Mouse (Mus musculus): ENCODE results near the gene Anxa11.
"Not testable (repeated sequence)": the region's sequence is repeated elsewhere in the genome, so short reads cannot be mapped to it uniquely, and the experiment has no call there.

The Anxa11 gene

DNA sequence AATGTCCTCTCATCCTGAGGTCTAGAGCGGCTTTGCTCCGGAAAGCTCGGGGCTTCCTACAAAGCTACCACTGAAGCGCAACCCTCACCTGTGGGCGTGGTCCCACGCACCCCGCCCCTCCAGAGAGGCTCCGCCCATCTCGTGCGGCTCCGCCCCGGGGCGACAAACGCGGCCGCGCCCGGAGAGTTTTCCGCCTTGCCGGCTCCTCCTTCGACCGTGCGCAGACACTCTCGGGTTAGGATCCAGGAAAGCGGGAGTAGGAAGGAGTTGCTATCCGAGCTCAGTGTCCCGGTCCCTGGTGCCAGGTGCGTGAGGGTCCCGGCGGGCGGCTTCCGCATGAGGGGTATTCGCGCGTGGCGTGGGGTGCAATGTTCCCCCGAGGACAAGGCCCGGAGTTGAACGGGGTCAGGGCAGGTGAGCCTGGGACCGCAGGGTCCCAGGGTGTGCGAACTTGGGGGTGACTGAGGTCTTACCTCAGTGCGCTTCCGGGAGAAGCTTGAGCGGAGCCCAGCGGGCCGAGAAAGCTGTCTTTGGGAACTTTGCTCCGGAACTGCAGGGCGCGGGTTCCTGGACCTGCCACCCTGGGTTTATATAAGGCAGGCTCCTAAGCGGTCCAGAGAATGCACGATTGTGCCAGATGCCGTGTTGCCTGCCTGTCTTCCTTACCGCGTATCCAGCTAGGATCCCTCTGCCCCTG lies at the start of gene Anxa11:
Gene Anxa11 (plus strand): TSS at position 166 of the 697 bp plus-strand sequence.
- peak; percentile 85 for DNase-seq (ENCODE audit: low spot score)

DNA sequence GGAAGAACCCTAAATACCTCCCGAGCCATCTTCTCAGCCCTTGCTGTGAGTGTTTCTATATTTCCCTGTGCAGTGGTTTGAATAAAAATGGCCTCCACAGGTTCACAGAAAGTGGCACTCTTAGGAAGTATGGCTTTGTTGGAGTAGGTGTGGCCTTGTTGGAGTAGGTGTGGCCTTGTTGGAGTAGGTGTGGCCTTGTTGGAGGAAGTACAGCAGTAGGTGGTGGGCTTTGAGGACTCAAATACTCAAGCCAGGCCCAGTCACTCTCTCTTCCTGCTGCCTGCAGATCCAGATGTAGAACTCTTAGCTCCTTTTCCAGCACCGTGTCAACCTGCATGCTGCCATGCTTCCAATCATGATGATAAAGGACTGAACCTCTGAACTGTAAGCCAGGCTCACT lies 47.6 kb upstream of the Anxa11 start:
- no peak for DNase-seq (ENCODE audit: low spot score)

DNA sequence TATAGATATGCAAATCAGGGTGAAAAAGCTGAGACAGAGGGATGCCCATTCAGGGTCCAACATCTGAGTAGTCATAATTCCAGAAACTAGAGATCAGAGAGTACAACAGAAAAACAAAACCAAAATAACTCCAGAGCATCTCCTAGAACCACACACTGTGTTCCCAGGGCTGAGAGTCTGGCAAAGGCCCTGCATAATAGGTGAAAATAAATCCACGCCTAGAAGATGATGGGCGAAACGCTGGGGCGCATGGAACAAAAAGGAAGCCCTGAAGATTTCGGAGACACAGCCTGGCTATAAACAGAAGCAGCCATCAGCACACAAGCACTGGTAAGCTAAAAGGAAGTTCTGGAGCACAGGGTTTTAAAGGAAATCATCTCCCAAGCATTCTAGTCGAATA lies 46.9 kb upstream of the Anxa11 start:
- no peak for DNase-seq (ENCODE audit: low spot score)

DNA sequence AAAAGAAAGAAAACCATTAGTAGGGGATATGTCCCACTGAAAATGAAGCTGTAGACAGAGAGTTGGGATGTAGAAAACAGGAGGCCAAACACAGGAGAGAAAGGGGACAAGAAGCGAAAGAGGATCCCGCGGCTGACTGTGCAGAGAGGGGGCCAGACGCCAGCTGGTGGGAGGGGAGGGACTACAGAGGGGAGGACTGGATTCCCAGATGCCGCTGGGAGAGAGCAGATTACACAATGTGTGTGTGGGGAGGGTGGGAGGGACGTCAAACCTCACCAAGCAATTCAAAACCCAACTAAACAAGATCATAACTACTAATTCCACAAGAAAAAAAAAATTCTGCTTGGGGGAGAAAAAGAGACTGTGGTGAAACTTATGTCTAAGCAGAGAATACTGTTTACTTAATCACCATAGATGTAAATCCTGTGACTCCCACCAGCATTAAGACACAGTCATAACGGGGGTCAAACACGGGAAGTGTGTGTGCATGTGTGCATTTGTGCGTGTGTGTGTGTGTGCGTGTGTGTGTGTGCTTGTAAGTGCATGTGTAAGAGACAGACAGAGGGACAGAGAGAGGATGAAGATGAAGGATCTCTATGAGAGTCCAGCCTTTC lies 46.3 kb upstream of the Anxa11 start:
- DNase-seq (ENCODE audit: low spot score): peak; percentile 72

DNA sequence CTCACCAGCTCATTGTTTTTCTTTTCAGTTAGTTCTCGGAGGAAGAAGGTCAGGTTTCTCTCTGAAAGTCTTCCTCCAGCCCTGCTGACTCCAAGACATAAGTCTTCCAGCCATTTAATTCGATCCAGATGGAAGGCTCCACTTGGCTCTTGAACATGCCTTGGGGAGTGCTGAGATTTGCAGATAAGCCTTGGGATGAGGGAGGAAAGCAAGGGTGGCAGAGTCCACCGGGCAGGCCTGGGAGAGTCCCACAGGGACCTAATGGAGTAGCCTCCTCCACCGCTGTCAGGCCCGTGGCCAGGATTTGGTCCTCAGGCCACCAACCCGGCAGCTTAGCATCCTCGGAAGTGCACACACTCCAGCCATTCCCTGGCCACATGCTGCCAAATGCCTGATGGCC lies 45.3 kb upstream of the Anxa11 start:
- DNase-seq (ENCODE audit: low spot score): peak; percentile 74

DNA sequence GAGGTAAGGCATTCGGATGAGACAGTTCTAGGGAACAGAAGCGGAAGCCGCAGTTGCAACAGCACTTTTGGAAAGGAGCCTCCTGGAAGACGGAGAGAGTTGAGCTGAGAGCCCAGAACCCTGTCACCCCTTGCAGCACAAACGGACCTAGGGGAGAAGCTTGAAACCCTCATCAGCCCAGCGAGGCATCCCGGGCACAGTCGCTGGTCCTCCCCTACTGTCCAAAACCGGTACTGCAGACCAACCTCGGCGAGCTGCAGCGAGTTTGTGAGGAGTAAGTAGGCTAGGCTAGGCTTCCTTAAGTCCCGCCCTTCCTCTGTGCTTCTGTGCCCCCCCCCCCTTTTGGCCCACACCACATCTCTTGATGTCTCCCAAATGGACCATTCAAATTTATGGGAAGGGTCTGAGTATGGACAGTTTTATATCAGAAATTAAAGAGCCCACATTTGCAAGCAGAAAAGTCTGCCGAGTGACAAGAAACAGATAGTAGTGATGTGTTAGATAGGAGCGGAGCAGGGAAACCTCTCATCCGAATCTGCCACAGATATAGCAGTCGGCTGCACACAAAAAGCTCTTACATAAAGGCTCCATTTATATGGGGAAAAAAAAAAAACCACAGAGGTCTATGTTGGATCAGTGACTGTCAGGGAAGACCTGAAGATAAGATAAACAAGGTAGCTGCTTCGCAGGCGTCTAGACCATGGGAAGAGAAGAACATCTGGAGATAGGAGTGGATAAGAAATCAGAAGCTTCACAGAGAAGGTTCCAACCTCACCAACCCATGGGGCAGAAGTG lies 41.6 kb upstream of the Anxa11 start:
- DNase-seq (ENCODE audit: low spot score): peak; percentile 88

DNA sequence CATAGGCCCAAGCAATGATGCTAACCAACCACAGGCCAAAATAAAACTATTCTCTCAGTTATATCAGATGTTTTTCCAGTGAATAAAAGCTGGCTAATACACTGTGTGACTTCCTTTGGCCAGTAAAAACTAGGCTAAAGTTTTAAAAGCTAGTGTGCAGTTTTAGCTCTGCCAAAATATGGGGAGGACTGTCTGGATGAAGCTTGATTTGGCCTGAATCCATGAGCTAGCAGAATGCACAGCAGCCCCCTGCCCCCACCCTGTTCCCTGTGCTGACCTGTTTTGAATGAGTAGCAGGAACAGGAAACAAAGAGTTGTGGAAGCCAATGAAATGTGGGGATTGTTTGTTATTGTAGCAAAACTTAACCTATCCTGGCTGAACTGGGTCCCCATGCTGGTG lies 39.4 kb upstream of the Anxa11 start:
- DNase-seq (ENCODE audit: low spot score): no peak

DNA sequence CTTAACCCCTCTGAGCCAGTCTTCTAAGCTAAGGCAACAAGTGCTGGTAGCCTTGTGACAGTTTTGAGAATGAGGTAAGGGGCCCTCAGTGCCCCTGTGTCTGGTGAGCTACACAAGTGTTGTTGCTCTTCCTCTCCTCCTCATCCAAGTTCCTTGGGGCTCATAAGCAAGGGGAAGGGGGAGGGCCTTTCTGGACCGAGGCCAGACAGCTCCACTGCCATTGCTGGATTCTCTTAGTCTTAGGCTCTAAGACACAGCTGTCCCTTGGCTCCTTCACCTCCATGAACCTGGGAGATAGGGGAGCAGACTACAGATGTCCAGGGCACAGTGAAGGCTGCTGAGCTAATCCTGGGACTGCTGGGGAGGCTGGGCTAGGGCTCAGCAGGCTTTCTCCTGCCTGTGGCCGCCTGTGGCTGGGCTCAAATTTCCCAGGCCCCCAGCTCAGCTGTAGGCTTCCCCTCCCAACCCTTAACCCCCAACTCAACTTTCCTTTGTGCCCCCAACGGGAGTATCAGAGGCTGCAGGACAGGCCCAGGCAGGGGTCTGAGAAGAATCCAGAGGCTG lies 38.6 kb upstream of the Anxa11 start:
- no peak for DNase-seq (ENCODE audit: low spot score)

DNA sequence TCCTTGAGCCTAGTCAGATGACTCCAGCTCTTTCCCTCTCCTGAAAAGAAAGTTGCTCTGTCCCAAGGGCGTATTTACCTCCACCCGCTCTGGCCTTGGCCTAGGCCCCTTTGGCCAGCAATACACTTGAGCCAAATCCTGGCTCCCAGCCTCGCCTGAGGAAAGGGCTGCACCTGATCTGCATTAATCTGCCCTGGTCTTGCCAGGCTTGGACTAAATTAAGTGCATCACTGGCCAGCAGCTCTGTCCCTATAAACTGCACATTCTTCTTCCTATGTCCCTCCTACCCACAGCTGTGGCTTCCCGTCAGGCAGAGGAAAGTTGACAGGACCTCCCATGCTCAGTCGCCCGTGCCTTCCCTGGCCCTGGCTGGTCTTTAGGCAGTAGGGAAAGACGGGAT lies 36.1 kb upstream of the Anxa11 start:
- no peak for DNase-seq (ENCODE audit: low spot score)

DNA sequence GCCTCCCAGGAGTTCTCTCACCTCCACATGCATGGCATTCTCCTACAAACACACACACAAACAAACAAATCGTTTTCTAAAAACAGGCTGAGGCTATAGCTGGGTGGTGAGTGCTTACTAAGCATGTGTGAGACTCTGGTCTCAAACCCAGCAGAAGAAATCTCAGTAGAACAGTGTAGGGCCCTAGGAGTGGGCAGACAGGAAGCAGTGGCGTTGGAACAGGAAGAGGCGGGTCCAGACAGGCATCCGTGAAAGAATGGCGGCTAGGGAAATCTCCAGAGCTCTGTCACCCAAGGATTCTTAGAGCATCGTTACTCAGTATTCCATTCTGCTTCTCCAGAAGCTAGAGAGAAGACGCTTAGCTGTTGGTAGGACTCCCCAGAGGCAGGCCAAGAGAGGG lies 35.4 kb upstream of the Anxa11 start:
- DNase-seq (ENCODE audit: low spot score): no peak

DNA sequence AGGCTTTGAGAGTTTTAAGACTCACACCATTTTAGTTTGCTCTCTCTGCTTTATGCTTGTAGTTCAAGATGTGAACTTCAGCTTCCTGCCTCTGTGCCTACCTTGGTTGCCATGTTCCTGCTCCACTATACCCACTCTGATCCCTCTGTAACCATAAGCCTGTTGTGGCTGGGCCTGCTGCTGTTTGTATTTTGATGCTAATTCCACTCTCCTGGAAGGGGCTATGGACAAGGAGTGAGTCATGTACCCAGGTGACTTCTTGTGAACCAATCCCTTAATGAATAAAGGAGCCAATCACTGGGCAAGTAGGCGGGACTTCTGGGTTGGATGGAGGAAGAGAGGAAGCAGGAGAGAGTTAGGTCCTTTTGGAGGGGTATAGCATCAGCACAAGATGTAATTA lies 30.9 kb upstream of the Anxa11 start:
- not testable (repeated sequence) for DNase-seq (ENCODE audit: low spot score)

DNA sequence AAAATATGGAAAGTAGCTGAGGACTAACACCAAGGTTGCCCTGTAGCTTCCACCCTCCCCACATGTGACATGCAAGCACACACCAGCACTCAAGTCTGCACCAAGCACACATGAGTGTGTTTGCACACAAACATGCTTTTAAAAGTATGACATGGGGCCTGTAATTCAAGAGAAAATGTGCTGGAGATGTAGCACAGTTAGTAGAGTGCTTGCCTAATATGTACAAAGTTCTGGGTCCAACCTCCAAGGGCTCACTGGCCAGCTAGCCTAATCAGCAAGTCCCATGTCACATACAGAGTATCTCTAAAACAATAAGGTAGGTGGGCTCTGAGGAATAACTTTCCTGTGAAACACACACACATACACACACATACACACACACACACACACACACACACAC lies 27.8 kb upstream of the Anxa11 start:
- DNase-seq (ENCODE audit: low spot score): no peak

DNA sequence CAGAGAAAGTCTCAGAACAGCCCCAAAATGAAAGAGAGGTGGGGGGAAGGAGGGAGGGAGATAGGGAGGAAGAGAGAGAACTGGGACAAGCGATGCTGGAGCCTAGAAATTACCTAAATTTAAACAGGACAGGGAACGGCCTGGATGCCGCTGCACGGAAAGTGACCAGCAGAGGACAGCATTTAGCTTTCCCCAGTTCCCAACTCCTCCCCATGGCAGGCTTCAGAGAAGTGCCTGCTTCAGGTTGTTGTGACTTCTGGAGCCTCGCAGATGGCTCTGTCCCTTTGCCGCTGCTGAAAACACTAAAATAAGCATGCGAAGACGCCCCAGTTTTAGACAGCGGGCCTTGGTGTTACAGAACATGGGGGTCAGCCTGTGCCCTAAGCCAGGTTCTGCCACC lies 25.5 kb upstream of the Anxa11 start:
- peak; percentile 86 for DNase-seq (ENCODE audit: low spot score)

DNA sequence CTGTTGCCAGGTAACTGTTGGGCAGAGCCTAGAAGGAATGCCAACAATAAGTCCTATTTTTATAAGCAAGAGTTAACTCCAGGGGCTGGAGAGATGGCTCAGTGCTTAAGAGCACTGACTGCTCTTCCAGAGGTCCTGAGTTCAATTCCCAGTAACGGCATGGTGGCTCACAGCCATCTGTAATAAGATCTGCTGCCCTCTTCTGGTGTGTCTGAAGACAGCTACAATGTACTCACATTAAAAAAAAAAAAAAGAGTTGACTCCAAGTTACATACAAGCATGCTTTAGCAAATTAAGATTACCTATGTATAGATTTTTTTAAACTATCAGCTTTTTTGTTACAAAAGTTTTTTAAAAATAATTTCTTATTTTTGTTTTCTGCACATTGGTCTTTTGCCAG lies 19.4 kb upstream of the Anxa11 start:
- no peak for DNase-seq (ENCODE audit: low spot score)

DNA sequence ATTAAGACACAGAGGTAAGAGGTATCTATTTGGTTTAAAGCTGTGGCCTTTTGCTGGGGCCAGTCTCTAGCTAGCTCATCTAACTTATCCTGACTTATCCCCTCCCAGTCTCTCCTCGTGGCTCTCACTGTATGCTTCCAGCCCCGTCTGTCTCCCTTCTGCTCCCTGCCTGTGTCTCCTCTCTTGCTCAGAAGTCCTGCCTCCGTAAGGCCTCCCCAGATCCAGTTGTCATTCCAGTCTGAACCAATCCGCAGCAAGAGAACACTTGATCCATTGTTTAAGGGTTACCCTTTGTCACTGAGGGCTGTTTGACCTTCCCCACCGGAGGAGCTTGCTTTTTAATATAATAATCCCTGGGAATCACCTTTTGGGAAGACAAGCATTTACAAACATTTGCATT lies 17.0 kb upstream of the Anxa11 start:
- no peak for DNase-seq (ENCODE audit: low spot score)

DNA sequence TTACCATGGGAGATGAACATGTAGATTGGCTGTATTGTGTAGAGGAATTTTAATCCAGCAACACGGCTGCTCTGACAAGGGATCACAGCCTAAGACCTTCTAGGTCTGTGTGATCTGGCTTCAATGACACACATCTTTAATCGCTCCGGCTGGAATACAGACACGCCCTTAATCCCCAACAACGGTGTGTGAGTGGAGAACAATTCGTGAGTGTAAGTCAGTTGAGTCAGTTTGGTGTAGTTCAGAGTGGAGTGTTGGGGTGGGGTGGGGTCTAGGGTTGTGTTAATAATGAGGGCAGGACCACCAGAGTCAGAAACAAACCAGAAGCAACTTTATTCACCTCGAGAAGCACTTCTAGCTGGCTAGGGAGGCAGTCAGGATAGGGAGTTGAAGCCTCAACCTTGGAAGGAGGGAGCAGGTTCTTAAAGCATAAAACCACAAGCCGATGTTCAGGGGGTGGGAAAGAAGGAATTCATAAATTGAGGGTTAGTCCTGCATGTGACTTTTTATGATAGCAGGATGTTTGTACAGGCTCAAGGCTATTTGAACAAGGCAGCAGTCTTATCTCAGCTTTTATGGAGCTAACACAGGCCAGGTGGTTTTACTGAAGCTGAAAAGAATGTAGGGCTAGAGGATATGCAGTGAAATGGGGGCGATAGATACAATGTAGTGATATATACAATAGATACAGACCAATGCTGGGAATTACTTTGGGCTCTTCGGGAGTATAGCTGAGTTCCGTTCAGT lies 15.9 kb upstream of the Anxa11 start:
- no peak for DNase-seq (ENCODE audit: low spot score)

DNA sequence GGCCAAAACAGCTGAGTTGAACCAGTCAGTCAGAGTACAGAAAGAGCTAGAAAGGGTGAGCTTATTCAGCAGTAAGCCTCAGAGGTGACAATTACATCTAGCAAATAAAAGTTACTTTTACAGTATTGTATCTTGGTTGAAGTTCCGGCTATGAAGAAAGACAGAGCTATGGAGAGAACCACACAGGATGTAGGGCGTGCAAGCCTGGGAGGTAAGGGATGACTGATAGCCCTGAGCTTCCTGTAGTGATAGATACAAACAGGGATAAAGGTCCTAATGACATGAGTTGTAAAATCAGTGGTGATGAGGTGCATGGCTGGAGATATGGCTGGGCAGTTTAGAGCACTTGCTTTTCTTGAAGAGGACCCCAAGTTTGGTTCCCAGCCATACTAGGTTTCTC lies 15.1 kb upstream of the Anxa11 start:
- DNase-seq (ENCODE audit: low spot score): no peak

DNA sequence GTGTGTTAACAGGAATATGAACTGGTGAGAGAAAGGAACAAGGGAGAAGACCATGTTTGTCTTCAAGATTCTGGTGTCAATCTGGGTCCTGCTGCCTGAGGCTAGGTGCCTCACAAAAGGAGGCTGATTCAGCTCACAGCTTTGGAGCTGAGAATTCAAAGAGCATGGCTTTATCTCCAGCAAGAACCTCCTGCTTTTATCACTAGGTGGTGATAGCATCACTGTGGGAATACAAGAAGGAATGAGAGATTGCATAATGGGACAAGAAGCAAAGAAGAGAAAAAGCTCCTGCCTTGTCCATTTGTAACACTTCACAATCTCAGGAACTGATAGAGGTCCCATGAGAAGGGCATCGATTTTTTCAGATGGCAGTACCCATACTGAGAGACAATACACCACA lies 10.6 kb upstream of the Anxa11 start:
- DNase-seq (ENCODE audit: low spot score): no peak

DNA sequence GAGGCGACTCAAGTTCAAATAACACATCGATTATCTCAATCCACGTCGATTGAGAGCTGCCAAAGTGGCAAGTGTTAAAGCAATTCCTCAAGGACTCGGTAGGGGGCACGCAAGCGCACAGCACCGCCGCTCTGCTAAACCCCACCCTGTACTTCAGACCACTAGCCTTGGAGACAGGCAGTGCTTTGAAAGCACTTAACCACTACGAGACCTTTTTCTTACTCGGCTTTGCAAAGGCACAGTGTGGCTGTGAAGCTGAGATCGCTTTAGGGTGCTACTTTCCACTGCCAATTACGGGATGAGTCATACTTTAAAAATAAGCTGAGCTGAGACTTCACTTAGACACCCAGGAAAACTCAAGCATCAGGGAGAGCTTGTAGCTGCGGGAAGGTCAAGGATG lies 9.7 kb upstream of the Anxa11 start:
- peak; percentile 78 for DNase-seq (ENCODE audit: low spot score)

DNA sequence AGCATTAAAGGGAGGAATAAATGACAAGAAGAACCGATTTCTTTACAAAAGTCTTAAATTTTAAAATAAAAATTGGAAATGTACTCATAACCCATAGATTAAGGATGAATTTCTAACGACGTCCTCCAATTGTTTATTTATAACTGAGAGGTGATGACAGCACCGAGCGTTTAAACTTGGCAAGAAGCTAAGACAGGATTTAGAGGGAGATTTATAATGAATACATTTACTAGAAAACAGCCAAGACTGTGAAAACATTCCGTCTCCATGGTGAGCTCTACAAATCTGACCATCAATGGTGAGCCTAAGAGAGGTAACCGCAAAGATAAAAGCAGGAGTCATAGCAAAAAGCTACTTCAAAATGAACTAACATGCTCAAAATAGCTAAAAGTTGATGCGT lies 3.5 kb upstream of the Anxa11 start:
- no peak for DNase-seq (ENCODE audit: low spot score)

DNA sequence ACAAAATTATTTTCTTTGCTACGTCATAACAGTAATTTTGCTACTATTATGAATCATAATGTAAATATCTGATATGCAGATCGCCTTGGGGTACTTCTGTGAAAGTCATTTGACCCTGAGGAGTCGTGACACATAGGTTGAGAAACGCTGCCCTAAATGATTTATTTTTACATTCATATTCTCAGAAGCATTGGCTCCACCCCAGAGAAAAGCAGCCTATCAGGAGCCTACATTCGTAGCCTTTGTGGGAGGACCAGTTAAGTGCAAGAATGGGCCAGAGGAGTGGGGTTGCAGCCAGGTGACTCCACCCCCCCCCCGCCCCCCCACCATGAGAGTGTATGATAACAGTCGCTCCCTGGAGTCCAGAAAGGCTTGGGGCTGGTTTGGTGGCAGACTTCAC lies 2.2 kb upstream of the Anxa11 start:
- DNase-seq (ENCODE audit: low spot score): no peak

DNA sequence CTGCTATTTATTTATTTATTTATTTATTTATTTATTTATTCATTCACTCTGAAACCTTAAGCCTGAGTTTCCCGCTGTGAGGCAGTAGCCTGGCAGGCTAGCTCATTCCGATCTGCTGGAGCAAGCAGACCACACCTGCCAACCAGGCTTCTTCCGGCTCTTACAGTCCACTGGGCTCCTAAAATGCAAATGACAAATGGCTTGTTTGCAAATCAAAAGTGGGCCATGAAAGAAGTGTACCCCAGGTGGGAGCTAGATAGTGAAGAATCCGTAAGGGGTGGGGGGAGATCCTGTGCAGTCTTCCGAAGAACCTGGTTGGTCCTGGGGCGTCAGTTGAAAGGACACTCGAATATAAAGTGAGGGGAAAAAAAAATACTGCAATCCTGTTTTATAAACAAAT lies 995 bp upstream of the Anxa11 start:
- no peak for DNase-seq (ENCODE audit: low spot score)

All from embryo, embryonic 10.5 days (tissue).